Mouse (Mus musculus): Measurements from ENCODE around the gene Soat2. TPM values are rescaled to one million over a fixed set of nuclear protein-coding genes. Genes with fewer than 3 reads are reported as not detected.

Gene Soat2
- polyA plus RNA-seq, 1 experiment = 0.43 TPM

- TF ChIP-seq MYOG (IDR thresholded peaks at IDR 0.05; ENCODE audit: control insufficient read depth in 1 of 3, insufficient read depth in 1 of 3, insufficient read length in 2 of 3, low read depth in 2 of 3) (no peak), MYOD1 (IDR thresholded peaks at IDR 0.05; ENCODE audit: control insufficient read depth in 1 of 3, insufficient read length in 2 of 3, low read depth in 2 of 3) (peak in 1 of 3 experiments; percentile 36), POLR2AphosphoS2 (IDR thresholded peaks at IDR 0.05; ENCODE audit: insufficient read length, low read depth) (peak; percentile 91), POLR2A (IDR thresholded peaks at IDR 0.05; ENCODE audit: insufficient read length, low read depth) (peak; percentile 66), TCF3 (IDR thresholded peaks at IDR 0.05; ENCODE audit: insufficient read length, low read depth) (no peak), TCF12 (IDR thresholded peaks at IDR 0.05; ENCODE audit: insufficient read depth, poor library complexity, severe bottlenecking) (no peak)
- peaks cover 24% of the 10 kb centered on the region for H3K36me3 ChIP-seq (ENCODE audit: control insufficient read depth, insufficient read depth)
- H3K4me3 ChIP-seq = peak overlapping the region; percentile 70
- H3ac ChIP-seq (ENCODE audit: control insufficient read depth, insufficient read length) = peak overlapping the region; percentile 37
- peaks cover 48% of the 10 kb centered on the region for H3K79me2 ChIP-seq (ENCODE audit: control insufficient read depth, insufficient read depth)
- no peaks in the 10 kb centered on the region for H3K27me3 ChIP-seq (ENCODE audit: control insufficient read depth, insufficient read depth, insufficient read length)
- H3K4me2 ChIP-seq (ENCODE audit: low read depth) = peak overlapping the region; percentile 96
These were observed 46.9 kb upstream of the Soat2 start for GRCm38 (mm10) chr15:102103371-102103946.

DNA sequence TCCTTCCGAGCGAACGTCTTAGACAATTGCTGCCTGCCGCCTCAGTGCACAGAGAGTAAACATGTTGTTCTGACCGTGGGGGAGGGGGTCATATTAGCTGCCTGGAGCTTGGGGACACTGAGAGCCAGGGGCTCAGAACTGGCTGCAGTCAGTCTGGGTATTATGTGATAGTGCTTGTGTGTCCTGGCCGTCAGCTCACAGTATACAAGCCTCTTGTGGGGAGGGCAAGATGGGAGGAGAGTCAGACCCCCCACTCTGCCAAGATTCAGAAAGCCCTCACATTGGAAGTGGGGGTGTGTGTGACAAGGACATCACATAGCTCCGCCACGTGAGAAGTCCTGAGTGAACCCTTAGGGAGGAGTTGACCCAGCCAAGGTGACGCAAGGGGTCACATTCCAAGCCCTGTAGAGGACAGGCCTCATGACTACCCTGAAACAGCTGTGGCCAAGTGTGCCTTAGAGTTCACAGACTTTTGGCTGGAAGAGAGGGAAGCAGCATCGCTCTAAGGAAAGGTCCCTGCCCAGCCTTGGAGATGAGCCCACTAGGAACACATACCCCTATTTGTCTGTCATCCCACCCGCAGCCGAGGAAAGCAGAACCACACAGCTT lies 46.3 kb upstream of the Soat2 start:
- H3ac ChIP-seq (ENCODE audit: control insufficient read depth, insufficient read length) = peak overlapping the region; percentile 37
- no peaks in the 10 kb centered on the region for H3K27me3 ChIP-seq (ENCODE audit: control insufficient read depth, insufficient read depth, insufficient read length)
- TF ChIP-seq TCF3 (IDR thresholded peaks at IDR 0.05; ENCODE audit: insufficient read length, low read depth) (peak; percentile 52), TCF12 (IDR thresholded peaks at IDR 0.05; ENCODE audit: insufficient read depth, poor library complexity, severe bottlenecking) (peak; percentile 30), SRF (IDR thresholded peaks at IDR 0.05; ENCODE audit: control insufficient read depth, insufficient read length, low read depth) (no peak), CEBPB (IDR thresholded peaks at IDR 0.05; ENCODE audit: insufficient read depth, poor library complexity, severe bottlenecking) (peak; percentile 91), USF1 (IDR thresholded peaks at IDR 0.05; ENCODE audit: low read depth) (peak; percentile 72), POLR2A (IDR thresholded peaks at IDR 0.05; ENCODE audit: insufficient read length, low read depth) (peak; percentile 78), MYOD1 (IDR thresholded peaks at IDR 0.05; ENCODE audit: control insufficient read depth in 1 of 3, insufficient read length in 2 of 3, low read depth in 2 of 3) (peak; percentile 59 to 96 (median 90)), E2F4 (IDR thresholded peaks at IDR 0.05; ENCODE audit: insufficient read depth) (no peak), POLR2AphosphoS2 (IDR thresholded peaks at IDR 0.05; ENCODE audit: insufficient read length, low read depth) (peak; percentile 87), MAX (IDR thresholded peaks at IDR 0.05; ENCODE audit: low read depth) (peak; percentile 63), MYOG (IDR thresholded peaks at IDR 0.05; ENCODE audit: control insufficient read depth in 1 of 3, insufficient read depth in 1 of 3, insufficient read length in 2 of 3, low read depth in 2 of 3) (peak; percentile 75 to 98 (median 88)), REST (IDR thresholded peaks at IDR 0.05; ENCODE audit: insufficient read depth, insufficient read length) (no peak)
- peak overlapping the region; percentile 70 for H3K4me3 ChIP-seq
- H3K36me3 ChIP-seq (ENCODE audit: control insufficient read depth, insufficient read depth) = peaks cover 29% of the 10 kb centered on the region
- H3K4me2 ChIP-seq (ENCODE audit: low read depth) = peak overlapping the region; percentile 96
- H3K79me2 ChIP-seq (ENCODE audit: control insufficient read depth, insufficient read depth) = peaks cover 43% of the 10 kb centered on the region

GRCm38 (mm10) chr15:102105360-102105759 lies 45.0 kb upstream of the Soat2 start:
- H3K4me2 ChIP-seq (ENCODE audit: low read depth) = peak overlapping the region; percentile 99
- H3K79me2 ChIP-seq (ENCODE audit: control insufficient read depth, insufficient read depth) = peaks cover 45% of the 10 kb centered on the region
- peaks cover 43% of the 10 kb centered on the region for H3K36me3 ChIP-seq (ENCODE audit: control insufficient read depth, insufficient read depth)
- H3K4me3 ChIP-seq = peak overlapping the region; percentile 70
- no peaks in the 10 kb centered on the region for H3K27me3 ChIP-seq (ENCODE audit: control insufficient read depth, insufficient read depth, insufficient read length)
- TF ChIP-seq POLR2A (IDR thresholded peaks at IDR 0.05; ENCODE audit: insufficient read length, low read depth) (peak; percentile 70), TCF12 (IDR thresholded peaks at IDR 0.05; ENCODE audit: insufficient read depth, poor library complexity, severe bottlenecking) (peak; percentile 66), USF1 (IDR thresholded peaks at IDR 0.05; ENCODE audit: low read depth) (no peak), MYOD1 (IDR thresholded peaks at IDR 0.05; ENCODE audit: control insufficient read depth in 1 of 3, insufficient read length in 2 of 3, low read depth in 2 of 3) (peak; percentile 27 to 96 (median 86)), REST (IDR thresholded peaks at IDR 0.05; ENCODE audit: insufficient read depth, insufficient read length) (no peak), SRF (IDR thresholded peaks at IDR 0.05; ENCODE audit: control insufficient read depth, insufficient read length, low read depth) (peak; percentile 23), CEBPB (IDR thresholded peaks at IDR 0.05; ENCODE audit: insufficient read depth, poor library complexity, severe bottlenecking) (no peak), MAX (IDR thresholded peaks at IDR 0.05; ENCODE audit: low read depth) (no peak), POLR2AphosphoS2 (IDR thresholded peaks at IDR 0.05; ENCODE audit: insufficient read length, low read depth) (peak; percentile 76), MYOG (IDR thresholded peaks at IDR 0.05; ENCODE audit: control insufficient read depth in 1 of 3, insufficient read depth in 1 of 3, insufficient read length in 2 of 3, low read depth in 2 of 3) (peak; percentile 33 to 91 (median 84)), E2F4 (IDR thresholded peaks at IDR 0.05; ENCODE audit: insufficient read depth) (no peak), TCF3 (IDR thresholded peaks at IDR 0.05; ENCODE audit: insufficient read length, low read depth) (peak; percentile 67)
- no peak overlapping the region for H3ac ChIP-seq (ENCODE audit: control insufficient read depth, insufficient read length)

DNA sequence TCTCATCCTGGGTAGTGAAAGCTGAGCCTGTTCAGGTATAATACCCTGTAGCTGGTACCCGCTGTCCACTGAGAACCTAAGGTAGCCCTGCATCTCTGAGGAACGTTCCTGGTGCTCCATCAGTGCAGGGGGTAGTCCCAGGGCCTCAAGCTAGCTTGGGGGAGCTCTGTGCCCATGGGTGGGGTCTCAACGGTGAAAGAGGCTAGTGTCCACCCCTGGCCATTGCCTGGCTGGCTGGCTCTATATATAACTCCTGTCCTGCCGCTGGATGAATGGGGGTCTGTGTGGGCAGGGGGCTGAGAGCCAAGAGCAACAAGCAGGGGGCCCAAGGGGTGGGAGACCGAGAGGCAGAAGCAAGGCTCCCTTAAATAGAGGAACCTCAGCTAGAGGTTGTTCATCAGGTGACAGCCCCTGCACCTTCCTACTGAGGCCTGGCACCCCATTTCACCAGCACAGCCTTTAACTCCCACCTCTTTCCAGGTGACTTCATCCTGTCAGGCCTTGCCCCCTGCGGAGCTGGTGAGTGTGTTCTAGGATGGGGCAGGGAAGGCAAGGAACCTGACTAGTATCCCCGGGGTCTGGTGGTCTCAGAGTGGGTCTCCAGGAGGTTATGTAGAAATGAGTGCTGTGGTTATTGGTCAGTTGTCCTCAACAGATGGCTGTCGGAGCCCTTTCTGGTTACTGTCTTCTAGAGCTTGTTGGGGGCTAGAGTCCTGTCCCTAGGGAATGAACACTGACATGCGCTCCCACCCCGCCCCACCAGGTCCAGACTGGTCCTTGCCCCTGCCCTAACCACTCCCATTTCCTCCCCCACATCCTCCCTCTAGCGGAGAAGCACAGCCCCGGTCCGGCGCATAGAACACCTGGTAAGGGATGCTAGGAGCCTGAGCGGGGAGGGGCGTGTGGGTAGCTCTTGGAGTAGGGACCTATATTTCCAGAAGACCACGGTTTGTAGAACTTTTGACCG lies 44.3 kb upstream of the Soat2 start:
- Histone ChIP-seq H3K4me3 (peak overlapping the region; percentile 70), H3ac (ENCODE audit: control insufficient read depth, insufficient read length) (no peak overlapping the region), H3K27me3 (ENCODE audit: control insufficient read depth, insufficient read depth, insufficient read length) (no peaks in the 10 kb centered on the region), H3K79me2 (ENCODE audit: control insufficient read depth, insufficient read depth) (peaks cover 46% of the 10 kb centered on the region), H3K4me2 (ENCODE audit: low read depth) (peak overlapping the region; percentile 99), H3K36me3 (ENCODE audit: control insufficient read depth, insufficient read depth) (peaks cover 48% of the 10 kb centered on the region)
- no peak for TF ChIP-seq TCF3 (IDR thresholded peaks at IDR 0.05; ENCODE audit: insufficient read length, low read depth)
- no peak for TF ChIP-seq REST (IDR thresholded peaks at IDR 0.05; ENCODE audit: insufficient read depth, insufficient read length)
- TF ChIP-seq E2F4 (IDR thresholded peaks at IDR 0.05; ENCODE audit: insufficient read depth) = no peak
- no peak for TF ChIP-seq POLR2AphosphoS2 (IDR thresholded peaks at IDR 0.05; ENCODE audit: insufficient read length, low read depth)
- TF ChIP-seq POLR2A (IDR thresholded peaks at IDR 0.05; ENCODE audit: insufficient read length, low read depth) = no peak
- TF ChIP-seq SRF (IDR thresholded peaks at IDR 0.05; ENCODE audit: control insufficient read depth, insufficient read length, low read depth) = no peak
- no peak for TF ChIP-seq MYOD1 (IDR thresholded peaks at IDR 0.05; ENCODE audit: control insufficient read depth in 1 of 3, insufficient read length in 2 of 3, low read depth in 2 of 3)
- TF ChIP-seq USF1 (IDR thresholded peaks at IDR 0.05; ENCODE audit: low read depth) = no peak
- TF ChIP-seq TCF12 (IDR thresholded peaks at IDR 0.05; ENCODE audit: insufficient read depth, poor library complexity, severe bottlenecking) = no peak
- no peak for TF ChIP-seq MYOG (IDR thresholded peaks at IDR 0.05; ENCODE audit: control insufficient read depth in 1 of 3, insufficient read depth in 1 of 3, insufficient read length in 2 of 3, low read depth in 2 of 3)
- no peak for TF ChIP-seq MAX (IDR thresholded peaks at IDR 0.05; ENCODE audit: low read depth)
- no peak for TF ChIP-seq CEBPB (IDR thresholded peaks at IDR 0.05; ENCODE audit: insufficient read depth, poor library complexity, severe bottlenecking)
